Mouse (Mus musculus) bone marrow, adult 2 months (tissue): ENCODE data around the gene Olfr1373.

Experiments used
- CTCF ChIP-seq: fragments of 200-500 bp; IDR thresholded peaks from 2 replicates; pipeline ENCODE4 v1.5.1; 2011; ENCODE audit warnings: low read length, control low read depth; ENCODE audit not compliant: control insufficient read depth, insufficient read depth
- POLR2A ChIP-seq: fragments of 200-500 bp; IDR thresholded peaks from 2 replicates; pipeline ENCODE4 v1.6.1; 2011; ENCODE audit warnings: low read depth, mild to moderate bottlenecking, control low read depth, low read length, borderline replicate concordance; ENCODE audit not compliant: control insufficient read depth

DNA sequence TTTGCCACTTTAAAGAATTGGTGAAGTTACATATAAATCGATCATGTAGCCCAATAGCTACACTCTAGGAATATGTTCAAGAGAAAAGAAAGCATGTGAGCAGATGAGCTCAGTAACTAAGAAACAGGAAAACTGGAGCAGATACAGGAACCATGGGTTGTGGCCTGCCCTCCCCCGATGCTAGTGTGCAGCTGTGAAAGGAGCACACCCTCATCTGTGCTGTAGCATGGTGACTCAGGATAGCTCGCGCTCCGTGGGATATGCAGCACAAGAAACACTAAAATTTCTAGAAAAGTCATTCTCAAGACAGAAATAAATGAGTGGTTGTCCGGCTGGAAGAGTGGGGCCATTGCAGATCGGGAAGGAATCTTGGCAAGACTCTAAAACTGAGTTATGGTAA, 28.2 kb downstream of the Olfr1373 start:
- TF ChIP-seq CTCF (no peak), POLR2A (no peak)
